Mouse (Mus musculus) liver, embryonic 14.5 days (tissue): ENCODE results near the gene Tet3. TPM values are rescaled to one million over a fixed set of nuclear protein-coding genes. Genes with fewer than 3 reads are reported as not detected.
A peak's percentile ranks its signal among the peaks of the same experiment; 100 is the strongest.

Experiments
- ATAC-seq: fragments of 200-750 bp; cut with Nextera tagmentation; 2 replicates; pipeline ENCODE4 v1.8.0; 2017; ENCODE audit warnings: moderate number of reproducible peaks, mild to moderate bottlenecking, moderate library complexity; ENCODE audit not compliant: insufficient read depth
- DNase-seq, 3 experiments: peaks; one replicate each; pipeline ENCODE4 v3.0.0-alpha.2; 2012 to 2013; ENCODE audit warnings: low read depth in 3 of 3, low spot score in 3 of 3
- H3K27ac ChIP-seq: fragments of 300-500 bp; sonication (generic); 2 replicates; pipeline ENCODE4 v1.5.1; 2014; ENCODE audit warnings: moderate library complexity, mild to moderate bottlenecking, control low read depth, inconsistent platforms
- H3K27me3 ChIP-seq: fragments of 300-500 bp; sonication (generic); 2 replicates; pipeline ENCODE4 v1.6.1; 2014; ENCODE audit warnings: mild to moderate bottlenecking, low read length, moderate library complexity; ENCODE audit not compliant: control insufficient read depth, insufficient read depth
- H3K36me3 ChIP-seq: fragments of 300-500 bp; sonication (generic); replicated peaks from 2 replicates; pipeline ENCODE4 v1.6.1; 2014; ENCODE audit warnings: low read depth; ENCODE audit not compliant: control insufficient read depth, insufficient read depth
- H3K4me1 ChIP-seq, 2 experiments: fragments of 200-500 bp in 1 of 2; fragments of 300-500 bp in 1 of 2; sonication (generic) in 1 of 2; replicated peaks; 2 replicates each; pipeline ENCODE4 v1.6.1; 2012 to 2014; ENCODE audit warnings: antibody characterized with exemption in 1 of 2, inconsistent platforms in 1 of 2, low read length in 1 of 2; ENCODE audit not compliant: control insufficient read depth in 2 of 2, insufficient read depth in 2 of 2
- H3K4me2 ChIP-seq: fragments of 300-500 bp; sonication (generic); 2 replicates; pipeline ENCODE4 v1.6.1; 2014; ENCODE audit warnings: low read depth, mild to moderate bottlenecking, control low read depth, moderate library complexity
- H3K4me3 ChIP-seq, 2 experiments: fragments of 200-500 bp in 1 of 2; fragments of 300-500 bp in 1 of 2; sonication (generic) in 1 of 2; 2 replicates each; pipeline ENCODE4 v1.5.1; 2012 to 2014; ENCODE audit warnings: low read depth in 2 of 2, low read length in 2 of 2, mild to moderate bottlenecking in 2 of 2, control low read depth in 1 of 2, inconsistent platforms in 1 of 2, moderate library complexity in 1 of 2; ENCODE audit not compliant: insufficient read depth in 1 of 2
- H3K9ac ChIP-seq: fragments of 300-500 bp; sonication (generic); replicated peaks from 2 replicates; pipeline ENCODE4 v1.6.1; 2014; ENCODE audit warnings: mild to moderate bottlenecking, control low read depth, moderate library complexity
- H3K9me3 ChIP-seq: fragments of 300-500 bp; sonication (generic); 2 replicates; pipeline ENCODE4 v1.6.1; 2016; ENCODE audit warnings: low read length, mixed read lengths; ENCODE audit not compliant: control insufficient read depth
- CTCF ChIP-seq: IDR thresholded peaks from 2 replicates; pipeline ENCODE4 v1.5.1; 2016; ENCODE audit warnings: antibody characterized with exemption, low read depth, control low read depth
- EP300 ChIP-seq: IDR thresholded peaks from 2 replicates; pipeline ENCODE4 v1.6.1; 2016; ENCODE audit warnings: antibody characterized with exemption, low read depth
- WGBS: fragments of 180-500 bp; shearing (Covaris S2); extraction: QIAGEN DNeasy Blood & Tissue Kit; methylation state at CpG from one replicate; pipeline ENCODE4 v1.1.7; 2014; ENCODE audit not compliant: insufficient replicate concordance; 5-methylcytosine and 5-hydroxymethylcytosine counted together
- polyA plus RNA-seq, 2 experiments: library from polyadenylated mRNA; depleted of rRNA in 1 of 2; stranded (reverse) in 1 of 2; unstranded in 1 of 2; fragments of >200 nt; fragmentation: Nextera tagmentation in 1 of 2; extraction: Ambion mirVana in 1 of 2; gene quantifications; 2 replicates each; pipeline versions ENCODE4 v1.2.1 to v1.2.3; 2012 to 2014

The Tet3 gene
- polyA plus RNA-seq, 2 experiments = 3.1 to 7.7 TPM

GRCm38 (mm10) chr6:83440197-83440509 is 18.7 kb downstream of the Tet3 start:
- Histone ChIP-seq H3K4me2 (peak overlapping the region; percentile 84), H3K9ac (peak overlapping the region; percentile 79), H3K4me3 (peak overlapping the region; percentile 67 to 81), H3K27ac (no peak overlapping the region), H3K27me3 (no peaks in the 10 kb centered on the region), H3K4me1 (peaks cover 34 to 36% of the 10 kb centered on the region in 2 experiments), H3K9me3 (no peaks in the 10 kb centered on the region), H3K36me3 (no peaks in the 10 kb centered on the region; the same call in 1 of the 2 replicates)
- TF ChIP-seq EP300 = no peak
- TF ChIP-seq CTCF = no peak
- DNase-seq (no peak), ATAC-seq (no peak)
- 81% methylated on average over 3 of the region's 3 CpGs for WGBS

- TF ChIP-seq EP300 = no peak
- no peak for TF ChIP-seq CTCF
- Histone ChIP-seq H3K4me1 (peaks cover 34 to 36% of the 10 kb centered on the region in 2 experiments), H3K9ac (no peak overlapping the region; the same call in 1 of the 2 replicates), H3K4me2 (peak overlapping the region; percentile 84), H3K27me3 (no peaks in the 10 kb centered on the region), H3K9me3 (no peaks in the 10 kb centered on the region), H3K27ac (no peak overlapping the region), H3K36me3 (no peaks in the 10 kb centered on the region; the same call in 1 of the 2 replicates), H3K4me3 (no peak overlapping the region; a peak in 1 of 4 replicates)
- DNase-seq (no peak), ATAC-seq (no peak)
- WGBS = 71% methylated on average over 5 of the region's 5 CpGs
Measured at GRCm38 (mm10) chr6:83439781-83440180, 19.1 kb downstream of the Tet3 start.

- DNase-seq = no peak
- TF ChIP-seq EP300 (no peak), CTCF (no peak)
- no peaks in the 10 kb centered on the region; the same call in 1 of the 2 replicates for H3K36me3 ChIP-seq
- H3K9me3 ChIP-seq = no peaks in the 10 kb centered on the region
- H3K27ac ChIP-seq = no peak overlapping the region
- no peak for ATAC-seq
- no peak overlapping the region for H3K9ac ChIP-seq
- WGBS = 86% methylated on average over 13 of the region's 13 CpGs
- no peaks in the 10 kb centered on the region for H3K27me3 ChIP-seq
- H3K4me3 ChIP-seq = no peak overlapping the region
- peaks cover 31 to 32% of the 10 kb centered on the region in 2 experiments for H3K4me1 ChIP-seq
- no peak overlapping the region for H3K4me2 ChIP-seq
Measured at GRCm38 (mm10) chr6:83439119-83439767, 19.6 kb downstream of the Tet3 start.

- 71% methylated on average over 3 of the region's 3 CpGs for WGBS
- Histone ChIP-seq H3K9me3 (no peaks in the 10 kb centered on the region), H3K4me1 (peaks cover 24 to 28% of the 10 kb centered on the region in 2 experiments), H3K9ac (no peak overlapping the region), H3K36me3 (no peaks in the 10 kb centered on the region; the same call in 1 of the 2 replicates), H3K27me3 (no peaks in the 10 kb centered on the region), H3K4me2 (no peak overlapping the region), H3K27ac (no peak overlapping the region), H3K4me3 (no peak overlapping the region)
- no peak for DNase-seq
- TF ChIP-seq EP300 (no peak), CTCF (no peak)
- ATAC-seq = no peak
Measured at GRCm38 (mm10) chr6:83438584-83438983, 20.3 kb downstream of the Tet3 start.

- Histone ChIP-seq H3K9ac (no peak overlapping the region), H3K27ac (no peak overlapping the region), H3K4me2 (no peak overlapping the region), H3K27me3 (no peaks in the 10 kb centered on the region), H3K36me3 (no peaks in the 10 kb centered on the region; the same call in 1 of the 2 replicates), H3K4me1 (peaks cover 16 to 20% of the 10 kb centered on the region in 2 experiments), H3K4me3 (no peak overlapping the region), H3K9me3 (no peaks in the 10 kb centered on the region)
- ATAC-seq (no peak), DNase-seq (no peak)
- no peak for TF ChIP-seq CTCF
- TF ChIP-seq EP300 = no peak
- 53% methylated on average over 3 of the region's 3 CpGs for WGBS
Measured at GRCm38 (mm10) chr6:83437802-83438201, 21.1 kb downstream of the Tet3 start.
